Mouse (Mus musculus): ENCODE measurements around the gene Gm3604. TPM values are rescaled to one million over a fixed set of nuclear protein-coding genes. Genes with fewer than 3 reads are reported as not detected.
"Not testable (repeated sequence)": the region's sequence is repeated elsewhere in the genome, so short reads cannot be mapped to it uniquely, and the experiment has no call there.

Gene Gm3604
- 1 to 10 TPM; 1.2 to 1.9 (median 1.5) TPM for total RNA-seq (2022)

DNA sequence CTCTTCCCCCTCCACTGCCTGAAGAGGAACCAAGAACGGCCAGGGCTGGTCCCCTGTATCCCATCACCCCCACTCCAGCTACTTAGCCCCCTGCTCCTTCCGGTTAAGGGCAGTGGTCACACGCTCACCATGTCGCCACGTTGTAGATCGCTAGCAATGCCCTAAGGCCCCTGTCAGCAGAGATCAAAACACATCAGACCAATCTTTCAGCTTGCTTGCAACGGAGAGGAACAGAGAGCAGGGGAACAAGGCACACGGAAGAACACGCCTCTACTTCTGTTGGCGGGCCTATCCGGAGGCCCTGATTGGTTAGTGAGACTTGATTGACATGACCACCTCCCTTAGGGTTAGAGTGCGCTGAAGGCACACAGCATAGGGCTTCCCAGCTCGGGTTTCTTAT is at the start of gene Gm3604:
TSS of gene Gm3604 (minus strand) at position 226 of the 400 bp plus-strand sequence.
- DNase-seq (ENCODE audit: low spot score in 2 of 2) = peak; percentile 4 to 8

DNA sequence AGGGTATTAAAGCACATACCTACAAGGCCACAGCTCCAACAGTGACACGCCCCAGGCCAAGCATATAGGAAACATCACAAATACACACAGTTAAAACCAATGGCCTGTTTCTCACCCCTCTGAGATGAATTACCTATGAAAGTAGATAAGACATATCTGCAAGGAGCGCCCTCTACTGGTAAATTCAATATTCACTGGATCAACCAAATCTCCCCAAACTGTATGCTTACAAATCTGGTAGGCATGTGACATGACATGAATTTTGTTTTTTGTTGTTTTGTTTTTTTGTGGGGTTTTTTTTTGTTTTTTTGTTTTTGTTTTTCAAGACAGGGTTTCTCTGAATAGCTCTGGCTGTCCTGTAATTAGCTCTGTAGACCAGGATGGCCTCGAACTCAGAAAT is 16.2 kb upstream of the Gm3604 start:
- not testable (repeated sequence) for DNase-seq (ENCODE audit: low spot score in 2 of 2)

DNA sequence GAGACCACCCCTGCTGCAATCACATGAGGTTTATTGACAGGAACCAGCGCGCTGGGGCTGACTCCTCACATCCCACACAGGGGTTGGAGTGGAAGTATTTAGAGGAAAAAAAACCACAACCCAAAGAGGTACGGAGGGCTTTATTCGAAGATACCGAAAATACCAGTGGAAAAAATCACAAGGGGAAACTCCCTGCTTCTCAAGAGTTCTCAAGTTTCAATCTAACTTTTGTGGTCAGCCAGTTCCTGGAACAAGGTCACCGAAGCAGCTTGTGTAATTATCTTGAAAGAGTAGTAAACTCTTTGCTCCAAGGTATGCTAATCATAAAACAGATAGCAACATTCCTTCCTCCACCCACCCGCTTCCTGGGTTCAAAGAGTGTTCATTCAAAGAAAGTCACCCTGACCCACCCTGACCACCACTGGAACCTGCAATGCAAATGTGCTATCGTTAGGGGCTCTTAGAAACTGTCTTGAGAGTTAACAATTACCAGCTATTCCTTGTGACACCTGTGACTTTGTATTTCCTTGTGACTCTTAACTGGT is 7.2 kb upstream of the Gm3604 start:
- DNase-seq (ENCODE audit: low spot score in 2 of 2) = not testable (repeated sequence)

GRCm38 (mm10) chr13:62331786-62332185 is 51.2 kb downstream of the Gm3604 start:
- DNase-seq (ENCODE audit: low spot score in 2 of 2) = no peak

GRCm38 (mm10) chr13:62331381-62331780 is 51.6 kb downstream of the Gm3604 start:
- no peak for DNase-seq (ENCODE audit: low spot score in 2 of 2)

Small RNA genes lying within 50 kb of the gene (microRNA-seq; reads per million reads assigned to microRNA genes)
- 0 reads per million in 2 experiments for gene Gm25933

Other genes starting within 250 kb of the Gm3604 start
- gene Gm49359, start 83.7 kb upstream of the Gm3604 start, total RNA-seq (2022) = 10 to 100 TPM; 10.2 to 17.1 (median 14.6) TPM
- gene Zfp935, start 175.3 kb upstream of the Gm3604 start, total RNA-seq (2022) = not detected
- gene Zfp934, start 188.0 kb upstream of the Gm3604 start, total RNA-seq (2022) = 10 to 100 TPM in 1 of 4 experiments, 1 to 10 TPM in 3; 7.1 to 10.5 (median 8.9) TPM
- gene 6720489N17Rik, start 241.0 kb upstream of the Gm3604 start, total RNA-seq (2022) = 1 to 10 TPM; 2.5 to 5.2 (median 4.2) TPM